Mouse (Mus musculus) stomach, postnatal 0 days (tissue): ENCODE results near the gene Gstp3. TPM values are rescaled to one million over a fixed set of nuclear protein-coding genes. Genes with fewer than 3 reads are reported as not detected.
A peak's percentile ranks its signal among the peaks of the same experiment; 100 is the strongest.
"Not testable (repeated sequence)": the region's sequence is repeated elsewhere in the genome, so short reads cannot be mapped to it uniquely, and the experiment has no call there.

ENCODE experiments used
- ATAC-seq: fragments of 200-750 bp; cut with Nextera tagmentation; 2 replicates; pipeline ENCODE4 v1.8.0; 2017; ENCODE audit not compliant: low FRiP score, low TSS enrichment
- DNase-seq: peaks from one replicate; pipeline ENCODE4 v3.0.0-alpha.2; 2016; ENCODE audit warnings: low spot score
- H3K27ac ChIP-seq: fragments of 300-500 bp; sonication (generic); replicated peaks from 2 replicates; pipeline ENCODE4 v1.5.1; 2014; ENCODE audit warnings: mild to moderate bottlenecking, control low read depth
- H3K27me3 ChIP-seq: fragments of 300-500 bp; sonication (generic); 2 replicates; pipeline ENCODE4 v1.6.1; 2014; ENCODE audit warnings: low read length; ENCODE audit not compliant: control insufficient read depth, insufficient read depth
- H3K36me3 ChIP-seq: fragments of 300-500 bp; sonication (generic); 2 replicates; pipeline ENCODE4 v1.6.1; 2014; ENCODE audit warnings: low read length, mixed read lengths; ENCODE audit not compliant: control insufficient read depth, insufficient read depth
- H3K4me1 ChIP-seq: fragments of 300-500 bp; sonication (generic); replicated peaks from 2 replicates; pipeline ENCODE4 v1.6.1; 2014; ENCODE audit warnings: antibody characterized with exemption; ENCODE audit not compliant: control insufficient read depth, insufficient read depth
- H3K4me2 ChIP-seq: fragments of 300-500 bp; sonication (generic); replicated peaks from 2 replicates; pipeline ENCODE4 v1.6.1; 2014; ENCODE audit warnings: low read depth, mild to moderate bottlenecking, control low read depth, moderate library complexity
- H3K4me3 ChIP-seq: fragments of 300-500 bp; sonication (generic); 2 replicates; pipeline ENCODE4 v1.5.1; 2014; ENCODE audit warnings: low read depth, low read length, control low read depth
- H3K9ac ChIP-seq: fragments of 300-500 bp; sonication (generic); 2 replicates; pipeline ENCODE4 v1.6.1; 2014; ENCODE audit warnings: mild to moderate bottlenecking, low read length, control low read depth, mixed read lengths
- H3K9me3 ChIP-seq: fragments of 300-500 bp; sonication (generic); 2 replicates; pipeline ENCODE4 v1.6.1; 2016; ENCODE audit warnings: low read length; ENCODE audit not compliant: control insufficient read depth
- CTCF ChIP-seq: IDR thresholded peaks from 2 replicates; pipeline ENCODE4 v1.5.1; 2016; ENCODE audit warnings: antibody characterized with exemption, low read depth, mild to moderate bottlenecking, moderate library complexity
- EP300 ChIP-seq: optimal IDR thresholded peaks from 2 replicates; pipeline ENCODE3; 2016; ENCODE audit warnings: antibody characterized with exemption
- WGBS: fragments of 180-500 bp; shearing (Covaris S2); extraction: QIAGEN DNeasy Blood & Tissue Kit; methylation state at CpG from one replicate; pipeline ENCODE4 v1.1.7; 2014; 5-methylcytosine and 5-hydroxymethylcytosine counted together
- polyA plus RNA-seq: library from polyadenylated mRNA; unstranded; fragments of >200 nt; fragmentation: Nextera tagmentation; extraction: Ambion mirVana; gene quantifications from 2 replicates; pipeline ENCODE4 v1.2.1, GENCODE M21; 2015

Gene Gstp3
- polyA plus RNA-seq, 1 experiment from 2014 or later = 9.7 TPM

GRCm38 (mm10) chr19:4070756-4071155 lies 11.4 kb upstream of the Gstp3 start:
- Histone ChIP-seq H3K4me2 (no peak overlapping the region), H3K9ac (no peak overlapping the region), H3K27me3 (no peaks in the 10 kb centered on the region), H3K4me1 (no peaks in the 10 kb centered on the region), H3K9me3 (no peaks in the 10 kb centered on the region), H3K27ac (no peak overlapping the region), H3K4me3 (no peak overlapping the region), H3K36me3 (no peaks in the 10 kb centered on the region)
- 77% methylated on average over 8 of the region's 8 CpGs for WGBS
- no peak for TF ChIP-seq CTCF
- no peak for TF ChIP-seq EP300
- ATAC-seq (no peak), DNase-seq (no peak)

GRCm38 (mm10) chr19:4070311-4070710 lies 10.9 kb upstream of the Gstp3 start:
- no peaks in the 10 kb centered on the region for H3K9me3 ChIP-seq
- H3K36me3 ChIP-seq = no peaks in the 10 kb centered on the region
- H3K4me1 ChIP-seq = no peaks in the 10 kb centered on the region
- H3K4me2 ChIP-seq = no peak overlapping the region
- no peaks in the 10 kb centered on the region for H3K27me3 ChIP-seq
- no peak for DNase-seq
- no peak overlapping the region for H3K27ac ChIP-seq
- H3K4me3 ChIP-seq = no peak overlapping the region
- no peak overlapping the region for H3K9ac ChIP-seq
- TF ChIP-seq EP300 = no peak
- no peak for TF ChIP-seq CTCF
- 66% methylated on average over 15 of the region's 15 CpGs for WGBS
- ATAC-seq = no peak

GRCm38 (mm10) chr19:4068717-4069410 lies 9.5 kb upstream of the Gstp3 start:
- no peak overlapping the region for H3K4me2 ChIP-seq
- no peak for DNase-seq
- ATAC-seq = no peak
- H3K36me3 ChIP-seq = no peaks in the 10 kb centered on the region
- no peaks in the 10 kb centered on the region for H3K9me3 ChIP-seq
- no peak overlapping the region for H3K4me3 ChIP-seq
- no peaks in the 10 kb centered on the region for H3K4me1 ChIP-seq
- TF ChIP-seq EP300 (no peak), CTCF (no peak)
- WGBS = 51% methylated on average over 15 of the region's 15 CpGs
- no peak overlapping the region for H3K9ac ChIP-seq
- no peak overlapping the region for H3K27ac ChIP-seq
- no peaks in the 10 kb centered on the region for H3K27me3 ChIP-seq

- not testable (repeated sequence) for ATAC-seq, H3K9me3 ChIP-seq, H3K4me1 ChIP-seq, H3K9ac ChIP-seq, H3K27me3 ChIP-seq, H3K36me3 ChIP-seq, DNase-seq, H3K4me2 ChIP-seq, H3K27ac ChIP-seq, H3K4me3 ChIP-seq
- WGBS = 74% methylated on average over 2 of the region's 2 CpGs
These were observed 8.9 kb upstream of the Gstp3 start for GRCm38 (mm10) chr19:4068242-4068641.

- H3K4me3 ChIP-seq = no peak overlapping the region
- no peaks in the 10 kb centered on the region for H3K9me3 ChIP-seq
- H3K9ac ChIP-seq = no peak overlapping the region
- H3K4me2 ChIP-seq = no peak overlapping the region
- no peaks in the 10 kb centered on the region for H3K4me1 ChIP-seq
- ATAC-seq (peak; percentile 42; the same call in 1 of the 2 replicates), DNase-seq (no peak)
- no peaks in the 10 kb centered on the region for H3K27me3 ChIP-seq
- H3K36me3 ChIP-seq = no peaks in the 10 kb centered on the region
- no peak for TF ChIP-seq CTCF
- TF ChIP-seq EP300 = no peak
- H3K27ac ChIP-seq = no peak overlapping the region
These were observed 7.5 kb upstream of the Gstp3 start for GRCm38 (mm10) chr19:4066877-4067276.

- TF ChIP-seq EP300 = no peak
- TF ChIP-seq CTCF = no peak
- no peak for DNase-seq
These were observed 6.9 kb upstream of the Gstp3 start for GRCm38 (mm10) chr19:4066280-4066679.

GRCm38 (mm10) chr19:4064501-4064900 lies 5.1 kb upstream of the Gstp3 start:
- WGBS = no CpG with 5 or more reads among the region's 11 CpGs
- not testable (repeated sequence) for DNase-seq, H3K36me3 ChIP-seq, H3K9ac ChIP-seq, H3K4me1 ChIP-seq, H3K4me2 ChIP-seq, H3K27me3 ChIP-seq, H3K4me3 ChIP-seq, ATAC-seq, H3K27ac ChIP-seq, H3K9me3 ChIP-seq

More at GRCm38 (mm10) chr19:4066280-4066679, 6.9 kb upstream of the Gstp3 start:
- Histone ChIP-seq H3K4me1 (no peaks in the 10 kb centered on the region), H3K9ac (no peak overlapping the region), H3K4me2 (no peak overlapping the region), H3K27me3 (no peaks in the 10 kb centered on the region), H3K4me3 (no peak overlapping the region), H3K9me3 (no peaks in the 10 kb centered on the region), H3K36me3 (no peaks in the 10 kb centered on the region), H3K27ac (no peak overlapping the region)
- 0 out of 2 replicates have a peak, but pooled peaks have one; percentile 71 for ATAC-seq
- 64% methylated on average over 6 of the region's 6 CpGs for WGBS

GRCm38 (mm10) chr19:4063357-4063756 lies 4.0 kb upstream of the Gstp3 start:
- not testable (repeated sequence) for DNase-seq, H3K4me2 ChIP-seq, H3K27me3 ChIP-seq, ATAC-seq, H3K36me3 ChIP-seq, H3K9ac ChIP-seq, H3K4me3 ChIP-seq, H3K27ac ChIP-seq, H3K9me3 ChIP-seq, H3K4me1 ChIP-seq
- WGBS = 54% methylated on average over 2 of the region's 4 CpGs
